Comparison of ENCODE assay signal across 8 mouse cellular contexts in the genomic region with DNA sequence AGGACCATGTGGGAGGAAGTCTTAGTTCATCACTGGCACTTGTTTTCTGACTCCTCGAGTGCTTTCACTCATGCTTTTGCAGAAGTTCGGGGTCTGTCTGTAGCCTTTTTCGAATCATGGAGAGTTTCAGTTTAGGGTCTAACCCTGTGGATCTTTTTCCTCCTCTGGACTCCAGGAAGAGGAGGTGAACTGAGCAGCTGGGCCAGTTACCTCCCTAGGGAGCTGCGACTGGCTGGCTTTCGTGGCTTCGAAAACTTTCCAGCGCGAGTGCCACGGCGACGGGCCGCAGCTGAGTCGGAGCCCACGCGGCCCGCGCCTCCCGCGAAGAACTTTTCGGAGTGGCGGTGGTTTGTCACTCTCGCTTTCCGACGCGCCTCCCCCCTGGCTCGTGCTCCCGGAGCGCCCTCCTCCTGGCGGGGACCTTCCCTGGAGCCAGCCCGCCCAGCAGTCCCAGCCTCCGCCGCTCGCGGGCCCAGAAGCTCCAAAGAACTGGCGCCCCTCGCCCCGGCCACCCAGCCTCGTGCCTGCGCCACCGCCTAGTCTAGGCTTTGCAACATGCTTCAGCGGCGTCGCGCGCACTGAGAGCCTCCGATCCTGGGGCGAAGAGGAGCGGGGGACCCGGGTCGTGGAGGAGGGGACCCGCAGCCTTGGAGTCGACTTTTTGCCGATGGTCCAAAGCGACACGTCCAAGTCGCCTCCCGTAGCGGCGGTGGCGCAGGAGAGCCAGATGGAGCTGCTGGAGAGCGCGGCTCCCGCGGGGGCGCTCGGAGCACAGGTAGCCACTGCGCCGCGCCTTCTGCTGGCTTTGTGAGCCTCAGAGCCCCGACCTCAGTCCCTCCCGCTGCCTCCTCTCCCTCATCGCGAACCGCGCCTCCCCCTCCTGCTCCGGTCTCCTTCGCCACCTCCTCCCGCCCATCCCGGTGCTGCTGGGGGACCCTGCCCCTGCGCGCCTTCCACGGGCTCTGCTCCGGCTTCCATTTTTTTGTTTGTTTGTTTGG. TPM values are rescaled to one million over a fixed set of nuclear protein-coding genes. Genes with fewer than 3 reads are reported as not detected.
A peak's percentile ranks its signal among the peaks of the same experiment; 100 is the strongest.
DNase-seq lines count a peak whose midpoint lies in the region; ATAC-seq and TF ChIP-seq lines count a peak whose summit lies in the region.

No protein-coding gene starts in this region.

- peak overlapping the region; percentile 98 for H3K4me2 ChIP-seq in intestine, embryonic 16.5 days (ENCODE audit: low read depth, low read length)

- ATAC-seq in intestine, embryonic 16.5 days, result peak; percentile 91

- H3K36me3 ChIP-seq in intestine, embryonic 16.5 days (ENCODE audit: control insufficient read depth, insufficient read depth, low read length), result no peaks in the 10 kb centered on the region
- H3K36me3 ChIP-seq in midbrain, embryonic 10.5 days, result no peaks in the 10 kb centered on the region
- H3K36me3 ChIP-seq in small intestine, adult 2 months (ENCODE audit: control insufficient read depth, insufficient read depth, low read length), result no peaks in the 10 kb centered on the region

- TF ChIP-seq POLR2A in small intestine, adult 2 months (IDR thresholded peaks at IDR 0.05; ENCODE audit: low read depth, low read length), result no peak

- intact Hi-C loops in left cerebral cortex, postnatal 4 days (cut with DNase I), result no loop called here

- peaks cover 6% of the 10 kb centered on the region; the same call in 1 of the 2 replicates for H3K27me3 ChIP-seq in intestine, embryonic 16.5 days (replicated peaks; ENCODE audit: control insufficient read depth, insufficient read depth, low read length)
- H3K27me3 ChIP-seq in midbrain, embryonic 10.5 days (ENCODE audit: low read depth, poor library complexity, severe bottlenecking), result peaks cover 55% of the 10 kb centered on the region
- H3K27me3 ChIP-seq in small intestine, adult 2 months (ENCODE audit: control insufficient read depth, insufficient read depth, low read length), result peaks cover 15% of the 10 kb centered on the region

- peak overlapping the region; percentile 54 for H3K27ac ChIP-seq in intestine, embryonic 16.5 days (ENCODE audit: low read length)
- H3K27ac ChIP-seq in midbrain, embryonic 10.5 days (replicated peaks), result peak overlapping the region; percentile 89
- H3K27ac ChIP-seq in small intestine, adult 2 months (ENCODE audit: insufficient read depth, low read depth, low read length), result peak overlapping the region; percentile 41; the same call in 1 of the 2 replicates

- peaks cover 6% of the 10 kb centered on the region for H3K4me1 ChIP-seq in intestine, embryonic 16.5 days (ENCODE audit: control insufficient read depth, insufficient read depth, low read length)
- peaks cover 43% of the 10 kb centered on the region for H3K4me1 ChIP-seq in midbrain, embryonic 10.5 days
- H3K4me1 ChIP-seq in small intestine, adult 2 months (ENCODE audit: control insufficient read depth, insufficient read depth, insufficient read length, low read length), result no peaks in the 10 kb centered on the region

- H3K9me3 ChIP-seq in intestine, embryonic 16.5 days (ENCODE audit: control insufficient read depth, low read length), result no peaks in the 10 kb centered on the region
- no peaks in the 10 kb centered on the region for H3K9me3 ChIP-seq in midbrain, embryonic 10.5 days (replicated peaks)

- no peak for TF ChIP-seq CTCF in small intestine, adult 2 months (IDR thresholded peaks at IDR 0.05; ENCODE audit: extremely low read depth, insufficient read length, insufficient replicate concordance, low read depth, low read length)

- peak overlapping the region; percentile 65 for H3K4me3 ChIP-seq in intestine, embryonic 16.5 days (ENCODE audit: low read length)
- peak overlapping the region; percentile 66 for H3K4me3 ChIP-seq in midbrain, embryonic 10.5 days
- H3K4me3 ChIP-seq in small intestine, adult 2 months (ENCODE audit: low read depth, low read length), result peak overlapping the region; percentile 64

- peak; percentile 70 to 84 for DNase-seq in adrenal gland, adult 18-20 months (ENCODE audit: low spot score in 2 of 2)
- DNase-seq in embryo, embryonic 10 days (ENCODE audit: low spot score), result peak; percentile 77
- peak; percentile 51 to 57 for DNase-seq in gastrocnemius, postnatal 4 days (ENCODE audit: low spot score in 2 of 2)
- peak; percentile 60 for DNase-seq in left cerebral cortex, postnatal 4 days
- DNase-seq in midbrain, embryonic 10.5 days (ENCODE audit: low spot score), result peak; percentile 81
- no peak for DNase-seq in T-cell, adult 2 months (ENCODE audit: low spot score)

- peak overlapping the region; percentile 76 for H3K9ac ChIP-seq in intestine, embryonic 16.5 days (ENCODE audit: low read depth, low read length)

- WGBS in intestine, embryonic 16.5 days, result under 1% methylated on average over 83 of the region's 83 CpGs
- WGBS in midbrain, embryonic 10.5 days, result under 1% methylated on average over 83 of the region's 83 CpGs
- 2% methylated on average over 83 of the region's 83 CpGs for WGBS in small intestine, adult 2 months

RNA-seq across cellular contexts. Expression of a gene that starts 1.2 kb away (rescaled TPM):
- total RNA-seq in adrenal gland, adult 18-20 months (2021), result 10 to 100 TPM; 19.1 to 37.3 TPM
- 1 to 10 TPM; 2.7 to 3.1 TPM for total RNA-seq in gastrocnemius, postnatal 4 days (2021)
- polyA plus RNA-seq in intestine, embryonic 16.5 days (2015; fragmentation: Nextera tagmentation; extraction: Ambion mirVana), result 1.3 and 2.3 TPM in 2 replicates
- 10 to 100 TPM; 16.5 to 25.0 TPM for total RNA-seq in left cerebral cortex, postnatal 4 days (2021)
- polyA plus RNA-seq in midbrain, embryonic 10.5 days (2016; fragmentation: Nextera tagmentation; extraction: Ambion mirVana), result 1.7 and 1.8 TPM in 2 replicates
- 0.76 and 1.1 TPM in 2 replicates for polyA plus RNA-seq in small intestine, adult 2 months (2012; rRNA removed)

Comparison
In these comparisons a context has a peak if more than half of its experiments do, and no peak if none do; other contexts are left out.
1. RNA of a gene that starts 1.2 kb away (total RNA-seq): 19.1 to 37.3 TPM in adrenal gland, adult 18-20 months and 16.5 to 25.0 TPM in left cerebral cortex, postnatal 4 days; 2.7 to 3.1 TPM in gastrocnemius, postnatal 4 days; every median in the first group is over 4 times any median in the second.
2. Peak in every context shown above with its lines, with median percentiles within 50 percentile points of each other: H3K27ac ChIP-seq and H3K4me3 ChIP-seq.